Mouse (Mus musculus) lung, postnatal 4 days (tissue): ENCODE measurements at regions not wholly inside any gene's neighbourhood (a gene's known extent, or its start where the extent isn't known, plus 50 kb on each side); places are given as distances from the start of the nearest gene placed in this dataset.
A peak's percentile ranks its signal among the peaks of the same experiment; 100 is the strongest.

Experiments used
- DNase-seq, 2 experiments: peaks; one replicate each; pipeline ENCODE4 v3.0.0; 2021

DNA sequence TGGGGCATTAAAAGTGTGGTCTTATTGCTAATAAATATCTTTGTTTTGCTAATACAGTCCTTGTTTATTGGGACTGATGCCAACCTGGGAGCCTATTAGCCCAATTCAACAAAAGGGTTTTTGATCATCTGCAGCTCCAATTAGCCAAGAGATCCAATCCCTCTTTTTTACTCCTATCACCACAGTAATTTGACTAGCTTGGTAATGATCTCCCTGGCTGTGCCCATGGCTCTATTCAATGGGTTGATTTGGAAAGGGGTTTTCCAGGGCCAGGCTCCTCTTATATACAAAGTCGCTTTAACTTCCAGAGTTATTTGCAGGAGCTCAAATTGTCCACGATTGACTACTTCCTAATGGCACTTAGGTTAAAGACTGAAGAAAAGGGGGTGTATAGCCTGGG, 145.1 kb upstream of the Adra1b start:
- DNase-seq = no peak

GRCm38 (mm10) chr11:44049253-44049976, 148.4 kb upstream of the Adra1b start:
- no peak for DNase-seq

GRCm38 (mm10) chr11:44052481-44052880, 151.5 kb upstream of the Adra1b start:
- no peak for DNase-seq

DNA sequence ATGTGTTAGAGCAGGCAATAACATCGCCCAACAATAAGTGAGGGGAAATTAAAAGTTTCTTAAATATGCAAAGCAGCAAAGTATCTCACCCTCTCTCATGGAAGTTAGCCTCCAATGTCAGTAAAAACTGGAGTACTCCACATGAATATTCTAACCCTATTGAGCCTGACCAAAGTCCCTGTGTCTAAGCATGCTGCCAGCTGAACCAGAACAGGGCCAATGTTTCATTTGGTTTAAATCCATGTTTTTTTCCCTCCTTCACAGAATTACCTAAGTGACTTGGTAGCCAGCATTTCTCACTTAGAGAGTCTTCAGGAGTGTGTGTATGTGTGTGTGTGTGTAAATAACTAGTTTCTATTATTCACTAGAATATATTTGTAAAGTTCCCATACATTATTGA, 161.4 kb upstream of the Adra1b start:
- DNase-seq = no peak

- no peak for DNase-seq
Measured at GRCm38 (mm10) chr11:44066176-44066575, 165.2 kb upstream of the Adra1b start.

DNA sequence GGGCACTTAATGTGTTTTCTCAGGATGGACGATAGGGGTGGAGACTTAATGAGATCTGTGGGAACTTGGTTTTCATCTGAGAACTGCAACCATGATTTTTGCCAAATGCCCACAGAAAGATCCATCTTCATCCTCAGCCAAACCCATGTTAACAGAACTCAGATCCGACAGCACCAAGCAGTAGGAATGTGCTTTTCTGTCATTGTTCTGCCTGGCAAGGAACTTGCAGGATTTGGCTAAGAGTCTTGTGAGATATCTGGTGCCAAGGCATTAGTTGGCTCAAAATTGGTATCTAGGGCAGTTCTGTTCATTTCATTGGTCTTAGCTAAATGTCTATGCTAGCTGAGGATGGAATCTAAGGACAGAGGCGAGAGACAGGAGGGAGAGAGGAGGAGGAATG, 182.7 kb upstream of the Adra1b start:
- no peak for DNase-seq

- DNase-seq = no peak
Measured at GRCm38 (mm10) chr11:44086951-44087350, 185.9 kb upstream of the Adra1b start.

GRCm38 (mm10) chr11:44089514-44089913, 188.5 kb upstream of the Adra1b start:
- no peak for DNase-seq

DNA sequence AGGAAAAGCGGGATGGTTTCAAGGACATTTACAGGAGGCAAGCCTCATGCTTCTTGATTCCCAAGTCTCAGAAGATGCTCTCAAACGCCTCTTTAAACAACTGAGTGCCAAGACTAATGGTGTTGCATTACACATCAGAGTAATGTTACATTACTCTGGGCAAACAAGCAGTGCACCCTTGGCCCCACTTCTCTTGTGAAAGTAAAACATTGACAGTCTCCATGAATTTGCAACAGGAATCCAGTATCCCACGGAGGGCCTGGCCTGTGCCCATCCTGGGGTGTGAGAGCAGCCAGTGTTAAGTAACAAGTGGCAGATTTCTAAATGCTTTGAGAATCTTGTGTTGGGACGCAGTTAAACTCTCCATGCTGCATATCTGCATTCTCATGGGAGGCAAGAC, 194.3 kb upstream of the Adra1b start:
- DNase-seq = peak; percentile 8 to 48

DNA sequence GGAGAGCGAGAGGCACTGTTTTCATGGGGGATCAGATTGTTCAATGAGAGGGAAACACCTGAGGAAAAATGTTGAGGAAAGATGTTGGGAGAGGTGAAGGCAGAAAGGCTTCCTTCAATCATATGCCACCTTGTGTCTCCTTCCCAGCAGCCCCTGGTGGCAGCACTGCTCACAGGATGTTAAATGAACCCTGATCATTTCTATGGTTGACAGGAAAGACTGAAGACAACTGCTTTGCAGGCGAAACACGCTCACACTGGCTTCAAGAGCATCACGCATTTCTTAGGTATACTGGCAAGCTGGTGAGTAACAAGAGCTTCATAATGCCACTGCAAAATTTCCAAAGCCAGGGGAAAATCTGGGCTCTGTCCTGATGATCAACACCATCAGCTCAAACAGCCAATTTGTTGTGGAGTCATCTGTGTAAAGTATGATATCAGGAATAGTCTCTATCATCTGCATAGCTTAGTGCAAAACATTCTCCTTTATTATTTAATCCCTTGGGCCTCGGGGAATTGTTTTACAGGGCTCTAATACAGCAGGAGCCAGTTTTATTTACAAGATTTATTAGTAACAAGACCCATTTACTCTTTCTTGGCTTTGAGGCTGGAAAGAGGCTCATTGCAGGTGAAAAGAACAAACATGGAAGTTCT, 202.3 kb upstream of the Adra1b start:
- no peak for DNase-seq

DNA sequence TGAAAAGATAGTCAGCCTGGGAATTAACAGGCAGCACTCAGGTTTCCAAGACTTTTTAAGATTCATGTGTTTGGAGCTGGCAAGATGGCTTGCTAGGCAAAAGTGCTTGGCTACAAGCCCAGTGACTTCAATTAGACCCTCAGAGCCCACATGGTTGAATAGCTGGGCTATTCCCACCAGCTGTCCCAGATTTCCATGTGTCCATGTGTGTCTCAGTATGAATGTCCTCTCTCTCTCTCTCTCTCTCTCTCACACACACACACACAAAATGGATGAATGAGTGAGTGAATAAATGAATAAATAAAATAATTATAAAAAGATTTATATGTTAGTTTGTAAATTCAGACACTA, 202.8 kb upstream of the Adra1b start:
- DNase-seq = no peak

- no peak for DNase-seq
Measured at GRCm38 (mm10) chr11:44106231-44106630, 205.2 kb upstream of the Adra1b start.

GRCm38 (mm10) chr11:44111525-44111924, 210.5 kb upstream of the Adra1b start:
- DNase-seq = no peak

DNA sequence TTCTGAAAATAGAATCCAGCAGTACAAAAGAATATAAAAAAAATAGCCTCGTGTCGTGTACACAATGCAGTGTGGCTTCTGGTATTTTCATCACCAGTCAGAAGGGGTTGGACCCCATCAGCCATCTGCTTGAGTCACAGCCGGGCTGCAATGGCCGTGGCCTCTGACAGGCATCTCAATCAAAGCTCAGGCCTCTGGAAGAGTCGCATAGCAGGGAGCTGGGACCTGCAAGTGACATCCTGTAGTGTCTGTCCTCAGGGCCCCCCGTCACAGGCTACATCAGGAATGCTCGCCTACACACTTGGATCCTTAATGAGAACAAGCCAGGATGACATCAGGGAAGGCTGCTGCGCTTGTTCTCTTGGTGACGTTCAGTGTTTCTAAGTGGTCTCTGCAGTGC, 226.1 kb upstream of the Adra1b start:
- DNase-seq = no peak

GRCm38 (mm10) chr11:44128481-44128880, 227.5 kb upstream of the Adra1b start:
- no peak for DNase-seq

DNA sequence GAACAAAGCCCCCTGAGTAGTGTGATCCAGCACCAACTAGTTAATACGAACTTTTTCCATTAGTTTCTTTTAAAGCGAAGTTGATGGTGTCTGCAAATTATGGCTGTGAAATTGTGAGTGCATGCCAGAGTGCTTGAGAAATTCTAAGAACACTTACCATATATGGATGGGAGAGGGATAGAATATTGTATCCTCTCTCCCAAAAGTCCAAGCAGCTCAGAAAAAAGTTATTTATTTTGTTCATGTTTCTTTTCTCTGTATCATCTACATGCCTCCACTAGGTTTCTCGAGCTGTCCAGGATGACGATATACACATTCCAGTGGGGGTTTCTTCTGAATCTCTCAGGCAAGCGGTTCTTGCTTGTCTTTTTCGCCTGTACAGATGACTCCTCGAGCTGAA, 232.2 kb upstream of the Adra1b start:
- peak in 1 of 2 experiments; percentile 14 for DNase-seq

DNA sequence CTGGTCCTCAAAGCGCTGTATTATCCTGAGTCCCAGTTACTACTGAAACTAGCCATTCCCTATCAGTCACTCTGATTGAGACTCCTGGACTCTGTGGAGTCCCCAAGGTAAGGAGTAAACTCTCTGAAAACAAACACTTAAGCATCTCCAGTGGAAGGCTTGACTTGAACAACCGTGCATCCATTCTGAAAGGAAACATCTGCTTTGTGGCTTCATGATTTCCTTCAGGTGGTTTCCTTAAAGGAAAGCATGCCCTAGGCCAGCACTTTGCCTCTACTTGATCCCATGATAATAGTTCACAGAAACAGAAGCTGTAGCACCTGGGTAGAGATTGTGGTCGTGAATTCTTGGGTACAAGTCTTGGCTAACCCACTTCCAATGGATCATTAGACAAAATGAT, 235.0 kb upstream of the Adra1b start:
- no peak for DNase-seq

- DNase-seq = no peak
Measured at GRCm38 (mm10) chr11:44142996-44143395, 242.0 kb upstream of the Adra1b start.

GRCm38 (mm10) chr11:44144477-44144876, 243.5 kb upstream of the Adra1b start:
- DNase-seq = no peak

GRCm38 (mm10) chr11:44146419-44146818, 245.4 kb upstream of the Adra1b start:
- DNase-seq = no peak

DNA sequence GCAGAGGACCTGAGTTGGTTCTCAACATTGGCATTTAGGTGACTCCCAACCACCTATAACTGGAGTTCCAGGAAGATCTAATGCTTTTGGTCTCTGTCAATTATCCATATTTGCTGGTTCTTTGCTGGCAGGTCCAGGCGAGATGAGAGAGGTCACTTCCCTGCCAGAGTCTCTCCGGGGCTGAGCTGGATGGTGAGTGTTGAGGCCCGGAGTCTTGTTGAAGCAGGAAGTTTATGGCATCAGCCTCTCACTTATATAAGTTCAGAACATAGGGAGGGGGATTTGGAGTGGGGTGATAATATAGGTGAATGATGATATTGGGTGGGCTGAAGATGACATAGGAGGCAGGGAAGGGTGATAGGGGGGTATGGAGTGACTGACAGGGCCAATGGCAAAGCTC, 246.3 kb upstream of the Il12b start:
- no peak for DNase-seq

- DNase-seq = no peak
Measured at GRCm38 (mm10) chr11:44155591-44155990, 244.3 kb upstream of the Il12b start.

DNA sequence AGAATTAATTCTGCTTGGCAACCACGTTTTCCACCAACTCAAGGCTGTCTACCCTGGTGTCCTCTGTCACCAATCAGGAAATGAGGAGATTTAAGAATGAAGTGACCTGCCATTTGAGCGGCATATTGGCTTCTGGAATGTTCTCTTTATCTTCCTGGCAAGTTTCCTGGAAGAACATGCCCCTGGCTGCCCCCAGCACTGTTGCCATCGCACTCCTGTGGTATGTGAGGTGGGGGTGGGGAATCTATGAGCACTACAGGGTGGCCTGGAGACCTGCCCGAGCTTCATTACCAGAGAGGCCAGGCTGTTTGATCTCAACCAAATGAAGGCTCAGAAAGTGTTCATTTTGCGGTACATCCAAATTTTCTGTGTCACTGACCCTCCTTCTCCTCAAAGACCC, 243.8 kb upstream of the Il12b start:
- DNase-seq = peak; percentile 34 to 71

GRCm38 (mm10) chr11:44156490-44157345, 243.1 kb upstream of the Il12b start:
- DNase-seq = no peak
